Mouse (Mus musculus): ENCODE data around the gene Slit3.

Gene Slit3

GRCm38 (mm10) chr11:35298526-35298925 lies 177.5 kb downstream of the Slit3 start:
- in situ Hi-C loops (cut with MboI; ENCODE audit: low sequenced_read_pairs) = no loop called here

- in situ Hi-C loops (cut with MboI; ENCODE audit: low sequenced_read_pairs) = no loop called here
These were observed 178.9 kb downstream of the Slit3 start for GRCm38 (mm10) chr11:35299857-35300375.

GRCm38 (mm10) chr11:35302272-35302671 lies 181.2 kb downstream of the Slit3 start:
- in situ Hi-C loops (cut with MboI; ENCODE audit: low sequenced_read_pairs) = no loop called here

GRCm38 (mm10) chr11:35304216-35304975 lies 183.4 kb downstream of the Slit3 start:
- in situ Hi-C loops (cut with MboI; ENCODE audit: low sequenced_read_pairs) = no loop called here

GRCm38 (mm10) chr11:35305111-35305510 lies 184.1 kb downstream of the Slit3 start:
- in situ Hi-C loops (cut with MboI; ENCODE audit: low sequenced_read_pairs) = no loop called here

GRCm38 (mm10) chr11:35305910-35306309 lies 184.9 kb downstream of the Slit3 start:
- in situ Hi-C loops (cut with MboI; ENCODE audit: low sequenced_read_pairs) = no loop called here

- in situ Hi-C loops (cut with MboI; ENCODE audit: low sequenced_read_pairs) = no loop called here
These were observed 185.9 kb downstream of the Slit3 start for GRCm38 (mm10) chr11:35306922-35307321.

GRCm38 (mm10) chr11:35307992-35308391 lies 187.0 kb downstream of the Slit3 start:
- in situ Hi-C loops (cut with MboI; ENCODE audit: low sequenced_read_pairs) = no loop called here

- in situ Hi-C loops (cut with MboI; ENCODE audit: low sequenced_read_pairs) = no loop called here
These were observed 194.5 kb downstream of the Slit3 start for GRCm38 (mm10) chr11:35315449-35316028.

- in situ Hi-C loops (cut with MboI; ENCODE audit: low sequenced_read_pairs) = no loop called here
These were observed 196.2 kb downstream of the Slit3 start for GRCm38 (mm10) chr11:35317221-35317620.

- in situ Hi-C loops (cut with MboI; ENCODE audit: low sequenced_read_pairs) = no loop called here
These were observed 196.9 kb downstream of the Slit3 start for GRCm38 (mm10) chr11:35317775-35318432.

- in situ Hi-C loops (cut with MboI; ENCODE audit: low sequenced_read_pairs) = no loop called here
These were observed 197.5 kb downstream of the Slit3 start for GRCm38 (mm10) chr11:35318433-35319020.

GRCm38 (mm10) chr11:35320518-35320917 lies 199.5 kb downstream of the Slit3 start:
- in situ Hi-C loops (cut with MboI; ENCODE audit: low sequenced_read_pairs) = no loop called here

- in situ Hi-C loops (cut with MboI; ENCODE audit: low sequenced_read_pairs) = no loop called here
These were observed 203.4 kb downstream of the Slit3 start for GRCm38 (mm10) chr11:35324397-35324796.

GRCm38 (mm10) chr11:35325131-35325995 lies 204.3 kb downstream of the Slit3 start:
- in situ Hi-C loops (cut with MboI; ENCODE audit: low sequenced_read_pairs) = no loop called here

- in situ Hi-C loops (cut with MboI; ENCODE audit: low sequenced_read_pairs) = no loop called here
These were observed 205.3 kb downstream of the Slit3 start for GRCm38 (mm10) chr11:35326346-35326745.

- in situ Hi-C loops (cut with MboI; ENCODE audit: low sequenced_read_pairs) = no loop called here
These were observed 206.9 kb downstream of the Slit3 start for GRCm38 (mm10) chr11:35327899-35328298.

GRCm38 (mm10) chr11:35331476-35331875 lies 210.5 kb downstream of the Slit3 start:
- in situ Hi-C loops (cut with MboI; ENCODE audit: low sequenced_read_pairs) = no loop called here

- in situ Hi-C loops (cut with MboI; ENCODE audit: low sequenced_read_pairs) = no loop called here
These were observed 215.5 kb downstream of the Slit3 start for GRCm38 (mm10) chr11:35336558-35336957.

- in situ Hi-C loops (cut with MboI; ENCODE audit: low sequenced_read_pairs) = no loop called here
These were observed 216.5 kb downstream of the Slit3 start for GRCm38 (mm10) chr11:35337493-35337892.
